Mouse (Mus musculus) 3134 (cell line): ENCODE results near the gene Cd207.

Source experiments
- DNase-seq: peaks from one replicate; pipeline ENCODE4 v3.0.0-alpha.2; 2011; ENCODE audit warnings: low spot score; ENCODE audit not compliant: insufficient read length; ENCODE audit errors: extremely low read depth

Gene Cd207

GRCm38 (mm10) chr6:83677757-83678156 lies at the start of gene Cd207:
TSS of gene Cd207 (minus strand) at chr6:83677857.
- DNase-seq: no peak

GRCm38 (mm10) chr6:83727178-83727577 lies 49.5 kb upstream of the Cd207 start:
- no peak for DNase-seq

- DNase-seq: no peak
Observed at GRCm38 (mm10) chr6:83722526-83722925, 44.9 kb upstream of the Cd207 start.

GRCm38 (mm10) chr6:83717026-83717425 lies 39.4 kb upstream of the Cd207 start:
- no peak for DNase-seq

GRCm38 (mm10) chr6:83715461-83716196 lies 38.0 kb upstream of the Cd207 start:
- no peak for DNase-seq

- DNase-seq: no peak
Observed at GRCm38 (mm10) chr6:83714221-83715123, 36.8 kb upstream of the Cd207 start.

- DNase-seq: no peak
Observed at GRCm38 (mm10) chr6:83713271-83714136, 35.8 kb upstream of the Cd207 start.

GRCm38 (mm10) chr6:83711725-83712475 lies 34.2 kb upstream of the Cd207 start:
- DNase-seq: peak; percentile 39

- DNase-seq: peak; percentile 93
Observed at GRCm38 (mm10) chr6:83711067-83711675, 33.5 kb upstream of the Cd207 start, which contains the start of gene Vax2. TSS of gene Vax2 (plus strand) at chr6:83711264.

GRCm38 (mm10) chr6:83710361-83711066 lies 32.9 kb upstream of the Cd207 start:
- no peak for DNase-seq

- DNase-seq: no peak
Observed at GRCm38 (mm10) chr6:83707738-83708510, 30.3 kb upstream of the Cd207 start.

- DNase-seq: no peak
Observed at GRCm38 (mm10) chr6:83704701-83705100, 27.0 kb upstream of the Cd207 start.

GRCm38 (mm10) chr6:83704294-83704693 lies 26.6 kb upstream of the Cd207 start:
- no peak for DNase-seq

GRCm38 (mm10) chr6:83703722-83704078 lies 26.0 kb upstream of the Cd207 start:
- DNase-seq: no peak

GRCm38 (mm10) chr6:83703000-83703721 lies 25.5 kb upstream of the Cd207 start:
- no peak for DNase-seq

- DNase-seq: no peak
Observed at GRCm38 (mm10) chr6:83702146-83702999, 24.7 kb upstream of the Cd207 start.

- no peak for DNase-seq
Observed at GRCm38 (mm10) chr6:83701001-83701400, 23.3 kb upstream of the Cd207 start.
